Mouse (Mus musculus) CD4-positive naive resting alpha-beta T cell, adult 76 days (primary cell): ENCODE results near the gene Zbed5. TPM values are rescaled to one million over a fixed set of nuclear protein-coding genes. Genes with fewer than 3 reads are reported as not detected.

Experiments
- total RNA-seq: library from RNA; stranded (reverse); gene quantifications from one replicate; pipeline ENCODE4 v1.2.4, GENCODE M21; 2023

Gene Zbed5
- total RNA-seq, result 2.6 TPM

DNA sequence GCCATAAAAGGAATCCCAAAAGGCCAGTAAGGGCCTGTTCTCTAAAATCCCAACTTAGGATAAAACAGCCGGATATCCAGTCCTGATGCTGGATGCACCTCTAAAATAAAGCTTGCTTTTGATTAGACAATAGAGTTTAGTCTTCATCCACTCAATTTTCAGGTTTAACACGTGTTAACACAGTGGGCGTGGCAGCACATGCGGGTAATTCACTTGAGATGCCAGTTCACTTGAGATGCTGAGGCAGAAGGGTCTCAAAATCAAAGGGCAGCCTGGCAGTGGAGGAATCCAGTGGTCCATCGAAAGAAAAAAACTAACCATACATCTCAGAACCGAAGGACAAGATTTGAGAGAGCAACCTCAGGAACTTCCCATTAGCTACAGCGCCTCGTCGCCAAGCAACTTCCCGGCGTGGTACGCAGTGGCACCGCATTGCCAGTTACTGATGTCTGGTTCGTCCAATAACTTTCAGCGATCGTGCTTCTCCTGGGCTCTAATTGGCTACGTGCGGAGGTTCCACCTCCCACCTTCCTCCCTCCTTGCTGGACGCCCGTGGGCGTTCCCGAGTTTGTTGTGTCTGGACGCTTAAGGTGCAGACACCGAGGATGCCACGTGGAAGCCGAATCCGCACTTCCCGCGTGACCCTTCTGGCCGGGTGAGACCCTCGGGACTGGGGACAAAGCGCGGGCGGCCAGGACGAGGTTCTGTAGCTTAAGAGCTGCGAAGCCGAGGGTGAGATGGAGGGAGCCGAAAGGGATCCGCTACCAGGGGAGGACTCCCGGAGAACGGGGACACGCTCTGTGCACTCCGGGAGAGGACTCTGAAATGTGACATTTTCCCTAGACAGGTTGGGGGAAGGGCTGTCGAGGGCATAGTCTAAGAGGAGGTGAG, at the start of gene Zbed5:
Gene Zbed5 (plus strand): TSS at position 526 of the 891 bp plus-strand sequence.

DNA sequence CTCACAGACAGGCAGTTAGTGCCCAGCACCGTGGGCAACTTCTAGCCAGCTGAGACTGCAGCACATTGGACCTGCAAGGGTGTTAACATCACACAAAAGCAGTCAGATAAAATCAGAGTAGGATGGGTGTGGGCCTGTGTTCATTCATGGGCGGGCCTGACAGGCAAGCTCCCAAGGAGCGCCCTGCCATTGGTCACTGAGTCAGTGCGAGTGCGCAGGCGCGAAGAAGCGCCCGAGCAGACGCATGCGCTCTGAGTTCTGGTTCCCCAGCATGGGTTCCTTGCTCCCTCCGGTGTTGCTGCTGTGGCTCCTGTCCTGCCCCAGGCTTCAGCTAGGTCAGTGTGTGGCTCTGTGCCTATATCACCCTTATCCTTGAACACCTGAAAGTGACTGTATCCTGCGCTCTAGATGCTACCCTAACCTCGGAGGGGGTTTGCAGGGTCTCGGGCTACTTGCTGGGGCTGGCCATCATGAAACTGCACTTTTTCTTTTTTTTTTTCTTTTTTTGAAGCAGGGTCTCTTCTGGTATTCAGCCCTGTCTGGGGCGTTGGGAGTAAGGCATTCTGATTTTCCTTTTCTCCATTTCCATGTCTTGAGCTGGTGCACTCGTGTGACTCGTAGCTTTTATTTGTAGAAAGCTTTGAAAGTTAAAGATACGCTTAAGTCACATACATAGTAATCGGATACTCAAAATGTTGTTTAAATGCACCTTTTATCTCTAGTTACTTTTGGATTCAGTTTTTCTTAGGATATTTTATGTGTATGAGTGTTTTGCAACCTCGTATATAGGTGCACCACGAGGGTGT, 48.6 kb upstream of the Zbed5 start, which contains the start of gene Sumf2:
Gene Sumf2 (plus strand): TSS at position 235 of the 806 bp plus-strand sequence.

GRCm38 (mm10) chr5:129886911-129887636, 8.4 kb upstream of the Zbed5 start, which contains the start of gene Chchd2:
TSS of gene Chchd2 (minus strand) at chr5:129887470.

GRCm38 (mm10) chr5:129898449-129898848, 2.9 kb downstream of the Zbed5 start, which contains the start of gene Phkg1:
TSS of gene Phkg1 (minus strand) at chr5:129898549.

DNA sequence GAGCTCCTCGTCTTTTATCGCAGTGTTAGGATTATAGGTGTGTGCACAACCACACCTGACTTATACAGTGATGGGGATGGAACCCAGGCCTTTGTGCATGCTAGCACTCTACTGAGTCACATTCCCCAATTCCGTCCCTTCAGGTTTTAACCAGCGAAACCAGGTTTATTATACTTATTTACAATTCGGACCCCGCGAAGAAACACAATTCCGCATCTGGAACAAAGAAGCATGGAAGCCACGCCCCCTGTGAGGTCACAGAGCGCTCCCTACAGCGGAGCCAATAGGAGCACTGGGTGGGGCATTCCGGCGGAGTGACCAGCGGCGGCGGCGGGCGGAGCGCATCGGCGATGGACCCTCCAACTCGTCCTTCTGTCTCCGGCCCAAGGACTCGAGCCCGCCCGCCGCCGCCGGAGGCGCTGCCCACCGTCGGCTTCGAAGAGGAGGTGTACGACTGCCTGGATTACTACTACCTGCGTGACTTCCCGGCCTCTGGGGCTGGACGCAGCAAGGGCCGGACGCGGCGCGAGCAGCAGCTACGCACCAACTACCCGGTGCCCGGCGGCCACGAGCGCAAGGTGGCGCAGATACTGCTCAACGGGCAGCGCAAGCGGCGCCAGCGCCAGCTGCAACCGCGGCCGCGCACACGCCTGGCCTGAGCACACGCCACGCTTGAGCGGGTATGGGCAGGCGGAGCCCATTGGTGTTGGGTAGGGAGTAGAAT, 12.9 kb downstream of the Zbed5 start, which contains the start of gene Nupr1l:
Gene Nupr1l (plus strand): TSS at position 299 of the 724 bp plus-strand sequence.

DNA sequence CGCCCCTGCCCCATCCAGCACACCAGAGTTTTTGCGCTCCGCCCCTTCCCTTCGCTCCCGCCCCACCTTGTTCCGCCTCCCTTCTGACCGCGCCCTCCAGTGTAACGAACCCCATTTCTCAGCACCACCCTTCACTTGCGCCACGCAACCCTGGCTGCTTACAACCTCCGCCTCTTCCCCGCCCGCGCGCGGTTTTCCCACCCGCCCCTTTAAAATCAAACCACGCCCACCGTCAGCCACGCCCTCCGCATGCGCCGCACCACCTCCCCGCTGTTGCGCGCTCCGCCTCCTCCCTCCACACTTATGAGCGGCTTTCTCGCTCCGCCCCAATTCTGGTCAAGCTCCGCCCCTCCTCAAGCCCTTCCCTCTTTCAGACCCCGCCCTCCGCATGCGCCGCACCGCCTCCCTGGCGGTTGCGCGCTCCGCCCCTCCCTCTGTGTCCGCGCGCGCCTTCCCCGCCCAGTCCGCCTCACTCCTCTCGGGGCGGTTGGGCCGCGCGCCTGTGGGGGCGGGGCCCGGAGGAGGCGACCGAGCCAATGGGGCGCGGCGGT, 46.0 kb downstream of the Zbed5 start, which contains the start of gene Vkorc1l1:
Gene Vkorc1l1 (plus strand): TSS at position 476 of the 551 bp plus-strand sequence.

Other genes with a start within 250 kb of the Zbed5 start
- gene Zfp11, start 225.6 kb upstream of the Zbed5 start, total RNA-seq, result 0.79 TPM
- not detected for gene Sept14, start 187.2 kb upstream of the Zbed5 start, total RNA-seq
- gene Mrps17, start 180.2 kb upstream of the Zbed5 start, total RNA-seq, result 30.2 TPM
- gene Nipsnap2, start 170.7 kb upstream of the Zbed5 start, total RNA-seq, result 34.9 TPM
- 16.9 TPM for gene Psph, start 108.3 kb upstream of the Zbed5 start, total RNA-seq
- gene Sumf2, start 48.7 kb upstream of the Zbed5 start, total RNA-seq, result 17.8 TPM
- gene Chchd2, start 8.3 kb upstream of the Zbed5 start, total RNA-seq, result 167 TPM
- gene Phkg1, start 2.8 kb downstream of the Zbed5 start, total RNA-seq, result 0.32 TPM
- gene Nupr1l, start 12.8 kb downstream of the Zbed5 start, total RNA-seq, result not detected
- gene Vkorc1l1, start 46.2 kb downstream of the Zbed5 start, total RNA-seq, result 8.9 TPM
- gene Gusb, start 107.3 kb downstream of the Zbed5 start, total RNA-seq, result 14.9 TPM
- 35.3 TPM for gene Asl, start 133.5 kb downstream of the Zbed5 start, total RNA-seq
- gene Crcp, start 133.6 kb downstream of the Zbed5 start, total RNA-seq, result 18.8 TPM
- 7.4 TPM for gene Tpst1, start 177.6 kb downstream of the Zbed5 start, total RNA-seq
- gene Kctd7, start 249.1 kb downstream of the Zbed5 start, total RNA-seq, result 1.3 TPM